Mouse (Mus musculus) layer of hippocampus, postnatal 14 days (tissue): ENCODE measurements at regions not wholly inside any gene's neighbourhood (a gene's known extent, or its start where the extent isn't known, plus 50 kb on each side); places are given as distances from the start of the nearest gene placed in this dataset.
A peak's percentile ranks its signal among the peaks of the same experiment; 100 is the strongest.

Source experiments
- DNase-seq, 2 experiments: peaks; one replicate each; pipeline ENCODE4 v3.0.0; 2021 to 2022; ENCODE audit warnings: low spot score in 2 of 2, mixed read lengths in 1 of 2

DNA sequence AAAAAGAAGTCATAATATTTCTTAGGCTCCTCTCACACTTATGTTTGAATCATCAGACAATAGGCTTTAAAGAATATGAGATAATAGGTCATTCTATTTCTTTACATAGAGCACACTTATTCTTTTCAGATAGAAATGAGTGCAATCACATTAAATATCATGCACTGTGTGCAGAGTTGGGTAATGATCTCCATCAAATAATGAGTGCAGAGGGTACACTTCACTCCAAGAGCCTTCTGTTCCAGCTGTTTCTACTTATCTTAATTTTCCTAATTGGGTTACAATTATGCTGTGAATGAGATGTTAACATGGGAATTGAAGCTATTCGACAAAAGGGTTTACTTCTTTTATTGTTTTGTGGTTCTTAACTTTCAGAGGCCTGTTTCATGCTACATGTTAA lies 707.5 kb upstream of the Mdga2 start:
- no peak for DNase-seq

DNA sequence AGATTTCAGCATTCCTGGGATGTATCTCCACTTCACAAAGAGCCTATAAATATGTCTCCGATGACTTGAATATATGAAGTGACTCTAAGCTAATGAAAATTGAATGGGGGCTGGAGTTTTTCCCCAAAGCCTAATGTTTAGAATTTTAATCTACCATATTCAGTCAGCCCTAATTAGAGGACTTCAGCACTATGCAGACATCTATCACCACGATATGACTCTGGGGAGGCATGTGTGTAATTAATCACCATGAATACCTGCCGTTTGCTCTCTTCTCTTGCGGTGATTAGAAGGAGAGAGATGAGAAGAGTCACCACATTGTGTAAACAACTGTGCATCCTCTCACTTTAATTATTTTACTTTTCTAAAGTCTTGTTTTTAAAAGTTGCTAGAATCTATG lies 692.3 kb upstream of the Mdga2 start:
- DNase-seq, result no peak

- no peak for DNase-seq
Measured at GRCm38 (mm10) chr12:67887296-67887695, 664.9 kb upstream of the Mdga2 start.

DNA sequence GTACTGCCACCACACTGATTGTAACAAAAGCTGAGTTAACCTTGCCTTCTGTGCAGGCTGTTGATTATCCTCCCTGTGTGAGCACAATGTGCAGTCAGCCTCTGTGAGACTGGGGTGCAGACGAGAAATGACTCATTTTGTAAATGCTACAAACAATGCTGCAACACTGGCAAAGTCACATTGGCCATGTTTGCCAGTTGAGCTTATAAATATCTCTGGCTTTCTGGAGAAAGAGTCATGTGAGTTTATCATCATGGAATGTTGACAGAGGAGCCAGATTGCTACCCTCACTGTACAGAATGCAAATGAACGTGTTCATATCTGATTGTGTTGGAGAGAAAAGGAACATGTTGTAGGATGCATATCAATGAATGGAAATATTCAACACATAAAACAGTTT lies 640.3 kb upstream of the Mdga2 start:
- DNase-seq, result peak; percentile 8 to 79

- no peak for DNase-seq
Measured at GRCm38 (mm10) chr12:67860713-67861112, 638.4 kb upstream of the Mdga2 start.

DNA sequence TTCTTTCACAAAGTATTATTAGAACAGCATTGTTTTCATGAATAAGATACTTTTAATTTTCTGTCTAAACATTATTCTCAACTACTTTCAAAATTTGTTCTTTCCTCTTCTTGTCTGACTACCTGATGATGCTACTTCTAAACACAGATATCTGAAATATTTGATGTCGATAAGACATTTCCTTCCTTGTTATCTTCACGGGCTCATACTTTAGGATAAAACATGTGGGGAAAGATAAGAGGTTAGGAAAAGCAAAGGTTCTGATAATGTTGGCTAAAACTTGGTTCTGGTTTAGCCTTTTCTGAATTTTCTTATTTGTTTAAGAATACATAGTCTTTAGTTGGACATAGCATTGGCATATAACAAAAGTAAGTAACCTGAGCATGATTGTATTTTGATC lies 630.3 kb upstream of the Mdga2 start:
- no peak for DNase-seq

GRCm38 (mm10) chr12:67847517-67847916 lies 625.2 kb upstream of the Mdga2 start:
- DNase-seq, result no peak

DNA sequence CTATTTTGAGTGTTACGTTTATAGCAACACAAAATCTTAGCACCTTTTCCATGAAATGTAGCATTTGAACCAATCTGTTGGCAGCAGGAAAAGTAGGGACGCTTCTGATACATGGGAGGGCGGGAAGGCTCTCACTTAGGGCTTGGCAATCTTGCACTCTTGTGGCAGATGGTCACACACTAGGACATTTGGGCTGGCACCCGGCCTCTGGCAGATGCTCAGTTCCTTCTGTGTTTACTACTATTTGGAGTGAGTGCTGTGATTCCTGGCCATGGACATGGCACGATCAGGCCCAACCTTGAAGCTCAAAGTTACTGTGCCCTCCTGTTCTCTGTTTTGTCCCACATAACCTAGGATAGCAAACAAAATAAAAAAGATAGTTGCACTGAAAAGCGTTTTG lies 581.9 kb upstream of the Mdga2 start:
- DNase-seq, result peak; percentile 34 to 72

DNA sequence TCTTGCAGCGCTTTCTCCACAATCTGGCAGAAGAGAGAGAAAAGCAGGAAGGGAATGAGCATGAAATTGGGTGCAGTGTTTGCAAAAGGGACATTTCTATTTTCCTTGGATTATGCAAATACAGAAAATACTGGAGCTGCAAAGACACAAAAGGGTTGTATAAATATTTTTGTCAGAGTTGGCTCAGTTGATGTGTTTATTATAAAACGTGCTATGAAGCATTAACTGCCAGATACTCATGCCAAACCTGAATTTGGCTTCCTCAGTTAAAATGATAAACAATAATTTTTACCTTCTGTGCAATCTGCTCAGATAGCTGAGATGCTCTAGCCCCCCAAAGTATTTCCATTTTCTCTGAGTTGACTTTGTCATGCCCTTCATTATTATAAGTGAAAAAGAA lies 577.4 kb upstream of the Mdga2 start:
- DNase-seq, result peak in 1 of 2 experiments; percentile 22
